Mouse (Mus musculus): ENCODE results near the gene Sh3gl3. TPM values are rescaled to one million over a fixed set of nuclear protein-coding genes. Genes with fewer than 3 reads are reported as not detected.

Gene Sh3gl3
- polyA plus RNA-seq, 1 experiment from 2014 or later, result 69.4 TPM

DNA sequence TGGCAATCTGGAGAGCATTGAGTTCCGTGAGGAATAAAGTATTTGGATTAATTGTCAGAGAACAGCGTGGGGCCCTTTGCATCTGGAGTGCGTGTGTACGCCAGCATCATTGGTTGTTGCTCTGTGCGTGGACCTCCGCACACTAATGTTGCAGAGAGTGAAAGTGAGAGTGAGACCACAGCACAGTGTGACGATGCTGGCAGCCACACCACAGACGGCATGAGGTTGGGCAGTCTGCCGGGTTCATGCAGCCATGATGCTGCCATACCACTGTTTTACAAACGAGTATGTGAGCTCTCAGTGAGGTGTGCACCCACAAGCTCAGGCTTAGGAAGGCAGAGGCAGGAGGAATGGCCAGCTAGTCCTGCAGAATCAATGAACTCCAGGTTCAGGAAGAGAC, 120.4 kb downstream of the Sh3gl3 start:
- 0 out of 2 replicates have a peak overlapping the region, but pooled peaks have one; percentile 9 for H3K27ac ChIP-seq (ENCODE audit: low read depth, low read length)
- no peaks in the 10 kb centered on the region for H3K36me3 ChIP-seq (ENCODE audit: control insufficient read depth, insufficient read depth, low read length)
- no peaks in the 10 kb centered on the region for H3K9me3 ChIP-seq (ENCODE audit: control insufficient read depth, low read length)
- peaks cover 7% of the 10 kb centered on the region; the same call in 1 of the 2 replicates for H3K4me1 ChIP-seq (ENCODE audit: control insufficient read depth, insufficient read depth, low read depth, low read length)
- 0 out of 2 replicates have a peak, but pooled peaks have one; percentile 37 for ATAC-seq
- no peak overlapping the region for H3K4me3 ChIP-seq (ENCODE audit: low read length)
- 0 out of 2 replicates have a peak overlapping the region, but pooled peaks have one; percentile 4 for H3K4me2 ChIP-seq (ENCODE audit: low read length)
- H3K9ac ChIP-seq (ENCODE audit: low read depth, low read length), result no peak overlapping the region
- no peaks in the 10 kb centered on the region for H3K27me3 ChIP-seq (replicated peaks; ENCODE audit: control insufficient read depth, insufficient read depth, low read length)
- 56% methylated on average over 10 of the region's 10 CpGs for WGBS

- H3K27me3 ChIP-seq (replicated peaks; ENCODE audit: control insufficient read depth, insufficient read depth, low read length), result no peaks in the 10 kb centered on the region
- H3K9ac ChIP-seq (ENCODE audit: low read depth, low read length), result no peak overlapping the region
- H3K36me3 ChIP-seq (ENCODE audit: control insufficient read depth, insufficient read depth, low read length), result no peaks in the 10 kb centered on the region
- peaks cover 7% of the 10 kb centered on the region; the same call in 1 of the 2 replicates for H3K4me1 ChIP-seq (ENCODE audit: control insufficient read depth, insufficient read depth, low read depth, low read length)
- WGBS, result 62% methylated on average over 2 of the region's 2 CpGs
- no peak overlapping the region for H3K4me2 ChIP-seq (ENCODE audit: low read length)
- H3K4me3 ChIP-seq (ENCODE audit: low read length), result no peak overlapping the region
- H3K9me3 ChIP-seq (ENCODE audit: control insufficient read depth, low read length), result no peaks in the 10 kb centered on the region
- ATAC-seq, result no peak
- H3K27ac ChIP-seq (ENCODE audit: low read depth, low read length), result 0 out of 2 replicates have a peak overlapping the region, but pooled peaks have one; percentile 9
Measured at GRCm38 (mm10) chr7:82294611-82295010, 121.0 kb downstream of the Sh3gl3 start.

DNA sequence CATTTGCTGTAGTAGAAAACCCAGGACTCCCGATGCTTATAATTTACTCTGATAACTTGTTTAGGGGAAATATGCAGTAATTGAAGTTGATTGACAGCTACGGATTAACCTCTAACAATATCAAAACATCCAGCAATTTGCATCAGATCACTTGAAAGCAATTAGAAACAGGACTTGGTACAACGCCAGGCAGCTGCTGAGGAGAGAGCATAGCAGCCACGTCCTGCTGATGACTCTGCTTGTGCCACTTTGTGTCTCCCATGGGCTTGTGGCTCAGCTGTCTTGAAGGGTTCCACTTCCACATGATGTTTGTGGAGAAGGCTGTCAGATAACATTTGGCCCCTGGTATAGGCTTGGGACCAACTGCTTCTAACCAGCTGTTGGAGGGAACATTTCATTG, 134.8 kb downstream of the Sh3gl3 start:
- no peaks in the 10 kb centered on the region for H3K27me3 ChIP-seq (replicated peaks; ENCODE audit: control insufficient read depth, insufficient read depth, low read length)
- H3K9me3 ChIP-seq (ENCODE audit: control insufficient read depth, low read length), result no peaks in the 10 kb centered on the region
- H3K4me2 ChIP-seq (ENCODE audit: low read length), result no peak overlapping the region
- H3K27ac ChIP-seq (ENCODE audit: low read depth, low read length), result no peak overlapping the region
- no peak overlapping the region for H3K4me3 ChIP-seq (ENCODE audit: low read length)
- H3K4me1 ChIP-seq (ENCODE audit: control insufficient read depth, insufficient read depth, low read depth, low read length), result no peaks in the 10 kb centered on the region
- H3K36me3 ChIP-seq (ENCODE audit: control insufficient read depth, insufficient read depth, low read length), result no peaks in the 10 kb centered on the region
- H3K9ac ChIP-seq (ENCODE audit: low read depth, low read length), result no peak overlapping the region
- no peak for ATAC-seq
- WGBS, result 59% methylated on average over 4 of the region's 4 CpGs

DNA sequence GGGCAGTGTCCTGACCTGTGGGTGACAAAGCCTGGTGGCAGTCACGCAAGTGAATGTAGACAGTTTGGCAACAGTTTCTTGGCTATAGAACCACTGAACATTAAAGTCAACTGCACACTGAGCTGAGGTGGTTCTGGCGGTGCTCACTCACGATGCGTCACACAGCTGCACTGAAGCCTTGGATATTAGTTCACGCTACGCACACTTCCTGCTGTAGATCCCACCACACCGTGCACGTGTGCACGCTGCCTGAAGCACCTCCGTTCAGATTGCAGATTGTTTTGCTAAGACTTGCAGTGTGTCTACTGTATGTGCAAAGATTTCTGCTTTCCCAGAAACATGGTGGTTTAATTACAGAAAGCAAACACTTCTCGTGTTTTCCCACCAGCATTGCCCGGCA, 144.9 kb downstream of the Sh3gl3 start:
- 85% methylated on average over 12 of the region's 12 CpGs for WGBS
- no peak overlapping the region for H3K27ac ChIP-seq (ENCODE audit: low read depth, low read length)

DNA sequence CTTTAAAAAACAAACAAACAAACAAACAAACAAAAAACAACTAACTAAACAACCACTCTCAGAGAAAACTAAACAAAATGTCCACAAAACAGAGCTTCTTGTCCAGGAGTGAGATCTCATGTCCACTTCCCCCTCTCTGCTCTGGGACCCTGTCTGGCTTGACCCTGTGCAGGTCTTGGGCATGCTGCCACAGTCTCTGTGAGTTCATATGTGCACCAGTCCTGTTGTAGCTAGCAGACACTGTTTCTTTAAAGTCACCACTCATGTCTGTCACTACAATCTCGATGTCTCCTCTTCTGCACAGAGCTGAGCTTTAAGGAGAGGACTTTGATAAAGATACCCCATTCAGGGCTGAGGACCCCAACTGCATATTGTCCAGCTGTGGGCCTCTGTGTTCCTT, 153.0 kb downstream of the Sh3gl3 start:
- no peaks in the 10 kb centered on the region for H3K4me1 ChIP-seq (ENCODE audit: control insufficient read depth, insufficient read depth, low read depth, low read length)
- H3K9me3 ChIP-seq (ENCODE audit: control insufficient read depth, low read length), result no peaks in the 10 kb centered on the region
- no peak for ATAC-seq
- H3K36me3 ChIP-seq (ENCODE audit: control insufficient read depth, insufficient read depth, low read length), result no peaks in the 10 kb centered on the region
- WGBS, result 78% methylated on average over 1 of the region's 1 CpGs
- no peak overlapping the region for H3K4me2 ChIP-seq (ENCODE audit: low read length)
- no peak overlapping the region for H3K4me3 ChIP-seq (ENCODE audit: low read length)
- no peak overlapping the region for H3K27ac ChIP-seq (ENCODE audit: low read depth, low read length)
- H3K9ac ChIP-seq (ENCODE audit: low read depth, low read length), result no peak overlapping the region
- H3K27me3 ChIP-seq (replicated peaks; ENCODE audit: control insufficient read depth, insufficient read depth, low read length), result no peaks in the 10 kb centered on the region

More for the DNA sequence above, 144.9 kb downstream of the Sh3gl3 start:
- Histone ChIP-seq H3K36me3 (ENCODE audit: control insufficient read depth, insufficient read depth, low read length) (no peaks in the 10 kb centered on the region), H3K27me3 (replicated peaks; ENCODE audit: control insufficient read depth, insufficient read depth, low read length) (no peaks in the 10 kb centered on the region), H3K9me3 (ENCODE audit: control insufficient read depth, low read length) (no peaks in the 10 kb centered on the region), H3K4me2 (ENCODE audit: low read length) (no peak overlapping the region), H3K4me1 (ENCODE audit: control insufficient read depth, insufficient read depth, low read depth, low read length) (no peaks in the 10 kb centered on the region), H3K4me3 (ENCODE audit: low read length) (no peak overlapping the region), H3K9ac (ENCODE audit: low read depth, low read length) (no peak overlapping the region)
- no peak for ATAC-seq

DNA sequence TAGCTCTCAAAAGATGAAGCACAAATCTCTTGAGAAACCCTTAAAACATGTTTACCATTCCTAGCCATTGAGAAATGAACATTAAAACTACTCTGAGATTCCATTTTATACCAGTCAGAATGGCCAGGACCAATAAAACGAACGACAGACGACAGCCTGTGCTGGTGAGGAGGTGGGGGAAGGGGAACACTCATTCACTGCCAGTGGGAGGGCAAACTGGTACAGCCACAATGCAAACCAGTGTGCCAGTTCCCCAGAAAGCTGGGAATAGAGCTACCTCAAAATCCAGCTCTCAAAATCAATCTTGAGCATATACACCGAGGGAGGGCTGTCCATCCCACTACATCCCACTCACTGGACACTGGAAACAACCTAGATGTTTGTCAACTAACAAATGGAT, 153.6 kb downstream of the Sh3gl3 start:
- no peak overlapping the region for H3K4me3 ChIP-seq (ENCODE audit: low read length)
- H3K4me1 ChIP-seq (ENCODE audit: control insufficient read depth, insufficient read depth, low read depth, low read length), result no peaks in the 10 kb centered on the region
- ATAC-seq, result no peak
- H3K27ac ChIP-seq (ENCODE audit: low read depth, low read length), result no peak overlapping the region
- no peak overlapping the region for H3K9ac ChIP-seq (ENCODE audit: low read depth, low read length)
- H3K4me2 ChIP-seq (ENCODE audit: low read length), result no peak overlapping the region
- 47% methylated on average over 4 of the region's 4 CpGs for WGBS
- no peaks in the 10 kb centered on the region for H3K9me3 ChIP-seq (ENCODE audit: control insufficient read depth, low read length)
- no peaks in the 10 kb centered on the region for H3K36me3 ChIP-seq (ENCODE audit: control insufficient read depth, insufficient read depth, low read length)
- no peaks in the 10 kb centered on the region for H3K27me3 ChIP-seq (replicated peaks; ENCODE audit: control insufficient read depth, insufficient read depth, low read length)

DNA sequence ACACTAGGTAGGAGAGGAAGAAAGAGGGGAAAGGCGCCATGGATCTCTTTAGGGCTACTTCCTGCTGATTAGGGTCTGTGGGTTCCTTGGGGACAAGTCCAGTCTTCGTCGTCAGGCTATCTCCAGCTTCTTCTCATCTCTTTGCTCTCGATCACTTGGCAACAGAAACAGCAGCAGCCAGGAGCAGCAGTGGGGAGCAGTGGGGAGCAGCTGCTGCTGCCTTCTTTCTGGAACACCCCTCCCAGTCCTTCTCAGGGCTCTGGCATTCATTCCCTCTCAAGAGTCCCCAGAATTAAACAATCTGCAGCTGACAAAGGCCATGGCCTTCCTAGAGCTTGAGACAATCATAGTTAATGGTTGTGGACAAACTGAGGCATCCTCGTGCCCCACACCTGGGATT, 154.2 kb downstream of the Sh3gl3 start:
- Histone ChIP-seq H3K9ac (ENCODE audit: low read depth, low read length) (no peak overlapping the region), H3K36me3 (ENCODE audit: control insufficient read depth, insufficient read depth, low read length) (no peaks in the 10 kb centered on the region), H3K4me1 (ENCODE audit: control insufficient read depth, insufficient read depth, low read depth, low read length) (no peaks in the 10 kb centered on the region), H3K27ac (ENCODE audit: low read depth, low read length) (no peak overlapping the region), H3K4me3 (ENCODE audit: low read length) (no peak overlapping the region), H3K4me2 (ENCODE audit: low read length) (no peak overlapping the region), H3K27me3 (replicated peaks; ENCODE audit: control insufficient read depth, insufficient read depth, low read length) (no peaks in the 10 kb centered on the region), H3K9me3 (ENCODE audit: control insufficient read depth, low read length) (no peaks in the 10 kb centered on the region)
- 57% methylated on average over 5 of the region's 5 CpGs for WGBS
- no peak for ATAC-seq

DNA sequence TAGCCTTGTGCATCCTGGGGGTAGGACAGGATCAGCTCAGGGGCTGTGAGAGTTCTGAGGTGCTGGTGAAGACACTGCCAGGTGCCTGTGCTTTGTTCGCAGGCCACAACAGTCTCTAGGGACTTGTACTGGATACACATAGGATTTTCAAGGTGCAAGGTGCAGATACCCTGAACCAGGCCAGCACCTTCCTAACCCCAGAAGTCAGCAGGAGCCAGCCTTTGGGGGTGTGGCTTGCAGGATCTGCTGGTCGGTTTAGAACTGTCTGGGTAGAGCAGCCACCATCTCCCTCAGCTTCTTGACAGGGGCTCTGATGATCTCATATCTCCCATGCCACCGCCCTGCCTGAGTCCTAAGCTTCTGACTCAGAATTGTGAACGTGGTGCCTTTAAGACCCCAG, 156.2 kb downstream of the Sh3gl3 start:
- no peak overlapping the region for H3K27ac ChIP-seq (ENCODE audit: low read depth, low read length)
- no peaks in the 10 kb centered on the region for H3K9me3 ChIP-seq (ENCODE audit: control insufficient read depth, low read length)
- no peaks in the 10 kb centered on the region for H3K4me1 ChIP-seq (ENCODE audit: control insufficient read depth, insufficient read depth, low read depth, low read length)
- ATAC-seq, result no peak
- WGBS, result 77% methylated on average over 4 of the region's 4 CpGs
- H3K4me3 ChIP-seq (ENCODE audit: low read length), result no peak overlapping the region
- H3K9ac ChIP-seq (ENCODE audit: low read depth, low read length), result no peak overlapping the region
- no peak overlapping the region for H3K4me2 ChIP-seq (ENCODE audit: low read length)
- H3K36me3 ChIP-seq (ENCODE audit: control insufficient read depth, insufficient read depth, low read length), result no peaks in the 10 kb centered on the region
- peaks cover 9% of the 10 kb centered on the region for H3K27me3 ChIP-seq (replicated peaks; ENCODE audit: control insufficient read depth, insufficient read depth, low read length)

DNA sequence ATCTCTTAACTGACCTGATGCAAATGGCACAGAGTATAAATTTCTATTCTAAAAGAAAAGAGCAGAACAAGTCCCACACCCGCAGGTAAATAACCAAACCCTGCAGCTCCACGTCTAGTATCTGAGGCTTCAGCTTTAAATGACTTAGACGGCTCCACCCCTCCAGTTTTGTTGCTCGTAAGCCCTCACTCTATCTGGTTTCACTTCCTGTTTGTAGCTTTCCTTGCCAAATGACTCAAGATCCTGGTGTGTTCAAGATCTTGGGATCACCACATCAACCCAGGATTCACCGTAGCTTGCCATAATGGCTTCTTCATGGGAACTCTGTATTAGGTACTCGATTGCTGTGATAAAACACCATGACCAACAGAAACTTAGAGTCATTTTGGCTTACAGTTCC, 157.2 kb downstream of the Sh3gl3 start:
- 86% methylated on average over 6 of the region's 6 CpGs for WGBS
- no peak overlapping the region for H3K9ac ChIP-seq (ENCODE audit: low read depth, low read length)
- no peak for ATAC-seq
- H3K27ac ChIP-seq (ENCODE audit: low read depth, low read length), result no peak overlapping the region
- H3K4me2 ChIP-seq (ENCODE audit: low read length), result no peak overlapping the region
- H3K4me3 ChIP-seq (ENCODE audit: low read length), result no peak overlapping the region
- no peaks in the 10 kb centered on the region for H3K36me3 ChIP-seq (ENCODE audit: control insufficient read depth, insufficient read depth, low read length)
- H3K9me3 ChIP-seq (ENCODE audit: control insufficient read depth, low read length), result no peaks in the 10 kb centered on the region
- peaks cover 7% of the 10 kb centered on the region for H3K4me1 ChIP-seq (ENCODE audit: control insufficient read depth, insufficient read depth, low read depth, low read length)
- H3K27me3 ChIP-seq (replicated peaks; ENCODE audit: control insufficient read depth, insufficient read depth, low read length), result peaks cover 14% of the 10 kb centered on the region

DNA sequence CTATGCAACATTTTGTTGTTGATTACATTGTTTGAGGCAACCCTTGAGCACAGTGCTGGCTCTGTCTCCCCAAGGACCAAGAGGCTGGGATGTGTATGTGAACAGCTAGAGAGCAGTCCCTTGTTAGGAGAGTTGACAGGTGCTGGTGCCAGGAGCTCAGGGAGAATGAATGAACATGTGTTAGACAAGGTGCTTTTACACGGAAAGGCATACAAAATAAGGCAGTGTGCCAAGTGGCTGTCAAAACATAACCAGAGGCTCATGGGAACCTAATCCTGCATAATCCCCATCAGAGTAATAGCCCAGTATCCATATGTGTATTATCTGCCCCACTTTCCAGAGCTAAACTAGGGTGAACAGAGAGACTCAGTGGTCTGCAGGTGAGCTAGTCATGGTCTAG, 160.4 kb downstream of the Sh3gl3 start:
- H3K9me3 ChIP-seq (ENCODE audit: control insufficient read depth, low read length), result no peaks in the 10 kb centered on the region
- H3K4me3 ChIP-seq (ENCODE audit: low read length), result no peak overlapping the region
- 60% methylated on average over 1 of the region's 1 CpGs for WGBS
- H3K27ac ChIP-seq (ENCODE audit: low read depth, low read length), result no peak overlapping the region
- no peak overlapping the region for H3K4me2 ChIP-seq (ENCODE audit: low read length)
- no peaks in the 10 kb centered on the region for H3K36me3 ChIP-seq (ENCODE audit: control insufficient read depth, insufficient read depth, low read length)
- ATAC-seq, result no peak
- H3K4me1 ChIP-seq (ENCODE audit: control insufficient read depth, insufficient read depth, low read depth, low read length), result peaks cover 11% of the 10 kb centered on the region
- H3K27me3 ChIP-seq (replicated peaks; ENCODE audit: control insufficient read depth, insufficient read depth, low read length), result peaks cover 25% of the 10 kb centered on the region
- H3K9ac ChIP-seq (ENCODE audit: low read depth, low read length), result no peak overlapping the region

All from hindbrain, embryonic 16.5 days (tissue).